Mouse (Mus musculus) neural tube, embryonic 12.5 days (tissue): ENCODE measurements around the gene Clspn. TPM values are rescaled to one million over a fixed set of nuclear protein-coding genes. Genes with fewer than 3 reads are reported as not detected.
A peak's percentile ranks its signal among the peaks of the same experiment; 100 is the strongest.
"Not testable (repeated sequence)": the region's sequence is repeated elsewhere in the genome, so short reads cannot be mapped to it uniquely, and the experiment has no call there.

Experiments used
- ATAC-seq: fragments of 200-750 bp; cut with Nextera tagmentation; 2 replicates; pipeline ENCODE4 v1.8.0; 2017; ENCODE audit warnings: low read depth, mild to moderate bottlenecking, moderate TSS enrichment, moderate library complexity; ENCODE audit not compliant: low FRiP score
- H3K27ac ChIP-seq: fragments of 300-500 bp; sonication (generic); 2 replicates; pipeline ENCODE4 v1.5.1; 2016
- H3K27me3 ChIP-seq: fragments of 300-500 bp; sonication (generic); replicated peaks from 2 replicates; pipeline ENCODE4 v1.6.1; 2016; ENCODE audit warnings: mild to moderate bottlenecking
- H3K36me3 ChIP-seq: fragments of 300-500 bp; sonication (generic); 2 replicates; pipeline ENCODE4 v1.6.1; 2016; ENCODE audit warnings: mild to moderate bottlenecking
- H3K4me1 ChIP-seq: fragments of 300-500 bp; sonication (generic); 2 replicates; pipeline ENCODE4 v1.6.1; 2016
- H3K4me2 ChIP-seq: fragments of 300-500 bp; sonication (generic); replicated peaks from 2 replicates; pipeline ENCODE4 v1.6.1; 2016; ENCODE audit warnings: mild to moderate bottlenecking
- H3K4me3 ChIP-seq: fragments of 300-500 bp; sonication (generic); 2 replicates; pipeline ENCODE4 v1.5.1; 2016
- H3K9ac ChIP-seq: fragments of 300-500 bp; sonication (generic); 2 replicates; pipeline ENCODE4 v1.6.1; 2016; ENCODE audit warnings: mild to moderate bottlenecking
- H3K9me3 ChIP-seq: fragments of 300-500 bp; sonication (generic); 2 replicates; pipeline ENCODE4 v1.6.1; 2016; ENCODE audit warnings: mild to moderate bottlenecking
- WGBS: fragments of 180-500 bp; shearing (Covaris S2); methylation state at CpG from one replicate; pipeline ENCODE4 v1.1.7; 2016; 5-methylcytosine and 5-hydroxymethylcytosine counted together
- polyA plus RNA-seq: library from polyadenylated mRNA; unstranded; fragments of >200 nt; fragmentation: Nextera tagmentation; extraction: Ambion mirVana; gene quantifications from 2 replicates; pipeline ENCODE4 v1.2.1, GENCODE M21; 2016

Clspn gene
- 22.2 and 23.9 TPM in 2 replicates for polyA plus RNA-seq

- peak; percentile 99 for ATAC-seq
- H3K4me3 ChIP-seq = peak within 1 kb of the TSS; percentile 70
These were observed at the start of gene Clspn for GRCm38 (mm10) chr4:126556809-126557711. Gene Clspn, plus strand, starts transcription at chr4:126556935.

GRCm38 (mm10) chr4:126508110-126508899 lies 48.4 kb upstream of the Clspn start:
- H3K9ac ChIP-seq = no peak overlapping the region
- no peak overlapping the region for H3K4me3 ChIP-seq
- H3K9me3 ChIP-seq = no peaks in the 10 kb centered on the region
- no peak for ATAC-seq
- no peak overlapping the region for H3K4me2 ChIP-seq
- H3K36me3 ChIP-seq = peaks cover 69% of the 10 kb centered on the region
- H3K27ac ChIP-seq = no peak overlapping the region
- H3K4me1 ChIP-seq = no peaks in the 10 kb centered on the region
- WGBS = 76% methylated on average over 14 of the region's 14 CpGs
- no peaks in the 10 kb centered on the region for H3K27me3 ChIP-seq

More at GRCm38 (mm10) chr4:126556809-126557711, at the start of gene Clspn:
- H3K36me3 ChIP-seq = peaks cover 13% of the 10 kb centered on the region
- WGBS = under 1% methylated on average over 54 of the region's 54 CpGs
- H3K9ac ChIP-seq = peak within 1 kb of the TSS; percentile 46; the same call in 1 of the 2 replicates
- H3K27me3 ChIP-seq = no peaks in the 10 kb centered on the region
- H3K27ac ChIP-seq = no peak within 1 kb of the TSS
- H3K9me3 ChIP-seq = no peaks in the 10 kb centered on the region
- peak within 1 kb of the TSS; percentile 66 for H3K4me2 ChIP-seq
- peaks cover 11% of the 10 kb centered on the region for H3K4me1 ChIP-seq

GRCm38 (mm10) chr4:126509072-126509471 lies 47.7 kb upstream of the Clspn start:
- no peak for ATAC-seq
- no peak overlapping the region for H3K4me3 ChIP-seq
- no peak overlapping the region for H3K27ac ChIP-seq
- no peaks in the 10 kb centered on the region for H3K9me3 ChIP-seq
- H3K36me3 ChIP-seq = peaks cover 69% of the 10 kb centered on the region
- H3K4me2 ChIP-seq = no peak overlapping the region
- H3K27me3 ChIP-seq = no peaks in the 10 kb centered on the region
- no peaks in the 10 kb centered on the region for H3K4me1 ChIP-seq
- H3K9ac ChIP-seq = no peak overlapping the region
- WGBS = 94% methylated on average over 2 of the region's 2 CpGs

- no peak overlapping the region for H3K9ac ChIP-seq
- WGBS = 86% methylated on average over 5 of the region's 5 CpGs
These were observed 45.7 kb upstream of the Clspn start for GRCm38 (mm10) chr4:126511013-126511412.

GRCm38 (mm10) chr4:126512308-126513066 lies 44.2 kb upstream of the Clspn start:
- ATAC-seq = no peak
- H3K27ac ChIP-seq = no peak overlapping the region
- no peak overlapping the region for H3K9ac ChIP-seq
- no peaks in the 10 kb centered on the region for H3K4me1 ChIP-seq
- H3K9me3 ChIP-seq = no peaks in the 10 kb centered on the region
- H3K27me3 ChIP-seq = no peaks in the 10 kb centered on the region
- H3K4me2 ChIP-seq = no peak overlapping the region
- no peak overlapping the region for H3K4me3 ChIP-seq
- WGBS = 89% methylated on average over 6 of the region's 6 CpGs
- H3K36me3 ChIP-seq = peaks cover 57% of the 10 kb centered on the region

More at GRCm38 (mm10) chr4:126511013-126511412, 45.7 kb upstream of the Clspn start:
- H3K36me3 ChIP-seq = peaks cover 65% of the 10 kb centered on the region
- no peak overlapping the region for H3K4me3 ChIP-seq
- no peak overlapping the region for H3K27ac ChIP-seq
- no peaks in the 10 kb centered on the region for H3K4me1 ChIP-seq
- H3K9me3 ChIP-seq = no peaks in the 10 kb centered on the region
- H3K27me3 ChIP-seq = no peaks in the 10 kb centered on the region
- ATAC-seq = no peak
- H3K4me2 ChIP-seq = no peak overlapping the region

- Histone ChIP-seq H3K27me3 (no peaks in the 10 kb centered on the region), H3K36me3 (peaks cover 3% of the 10 kb centered on the region; the same call in 1 of the 2 replicates), H3K9ac (no peak overlapping the region), H3K4me1 (no peaks in the 10 kb centered on the region), H3K4me3 (no peak overlapping the region), H3K9me3 (no peaks in the 10 kb centered on the region), H3K27ac (no peak overlapping the region), H3K4me2 (no peak overlapping the region)
- WGBS = 90% methylated on average over 3 of the region's 3 CpGs
- no peak for ATAC-seq
These were observed 30.6 kb upstream of the Clspn start for GRCm38 (mm10) chr4:126526164-126526563.

- peaks cover 3% of the 10 kb centered on the region; the same call in 1 of the 2 replicates for H3K36me3 ChIP-seq
- H3K4me2 ChIP-seq = no peak overlapping the region
- H3K9me3 ChIP-seq = no peaks in the 10 kb centered on the region
- H3K27ac ChIP-seq = no peak overlapping the region
- H3K4me3 ChIP-seq = no peak overlapping the region
- H3K9ac ChIP-seq = no peak overlapping the region
- no peaks in the 10 kb centered on the region for H3K27me3 ChIP-seq
- no peaks in the 10 kb centered on the region for H3K4me1 ChIP-seq
- no peak for ATAC-seq
- 93% methylated on average over 5 of the region's 5 CpGs for WGBS
These were observed 29.9 kb upstream of the Clspn start for GRCm38 (mm10) chr4:126526828-126527227.

GRCm38 (mm10) chr4:126532292-126532691 lies 24.4 kb upstream of the Clspn start:
- Histone ChIP-seq H3K27me3 (no peaks in the 10 kb centered on the region), H3K36me3 (no peaks in the 10 kb centered on the region; the same call in 1 of the 2 replicates), H3K27ac (no peak overlapping the region), H3K9me3 (no peaks in the 10 kb centered on the region), H3K4me1 (peaks cover 5% of the 10 kb centered on the region), H3K4me2 (peak overlapping the region; percentile 87), H3K4me3 (peak overlapping the region; percentile 91), H3K9ac (peak overlapping the region; percentile 92)
- ATAC-seq = no peak
- 34% methylated on average over 5 of the region's 5 CpGs for WGBS

- Histone ChIP-seq H3K4me2 (peak within 1 kb of the TSS; percentile 87), H3K36me3 (no peaks in the 10 kb centered on the region; the same call in 1 of the 2 replicates), H3K27me3 (no peaks in the 10 kb centered on the region), H3K9ac (peak within 1 kb of the TSS; percentile 92), H3K9me3 (no peaks in the 10 kb centered on the region), H3K4me1 (peaks cover 5% of the 10 kb centered on the region), H3K27ac (peak within 1 kb of the TSS; percentile 63), H3K4me3 (peak within 1 kb of the TSS; percentile 91)
- peak; percentile 92 for ATAC-seq
- WGBS = under 1% methylated on average over 104 of the region's 120 CpGs
These were observed 23.7 kb upstream of the Clspn start, which contains the start of gene Ago4 for GRCm38 (mm10) chr4:126532827-126533728. Gene Ago4, minus strand, starts transcription at chr4:126533472.

- H3K4me1 ChIP-seq = peaks cover 5% of the 10 kb centered on the region
- H3K9me3 ChIP-seq = no peaks in the 10 kb centered on the region
- ATAC-seq = peak; percentile 66
- H3K4me3 ChIP-seq = peak overlapping the region; percentile 91
- H3K27ac ChIP-seq = 0 out of 2 replicates have a peak overlapping the region, but pooled peaks have one; percentile 63
- H3K4me2 ChIP-seq = peak overlapping the region; percentile 87
- H3K36me3 ChIP-seq = no peaks in the 10 kb centered on the region; the same call in 1 of the 2 replicates
- H3K27me3 ChIP-seq = no peaks in the 10 kb centered on the region
- peak overlapping the region; percentile 92 for H3K9ac ChIP-seq
- 12% methylated on average over 7 of the region's 7 CpGs for WGBS
These were observed 23.0 kb upstream of the Clspn start for GRCm38 (mm10) chr4:126533729-126534070.

GRCm38 (mm10) chr4:126535631-126536030 lies 21.1 kb upstream of the Clspn start:
- H3K9me3 ChIP-seq, H3K27me3 ChIP-seq, H3K4me2 ChIP-seq, H3K9ac ChIP-seq, H3K27ac ChIP-seq, H3K4me3 ChIP-seq, ATAC-seq, H3K4me1 ChIP-seq, H3K36me3 ChIP-seq: not testable (repeated sequence)
- 96% methylated on average over 7 of the region's 7 CpGs for WGBS
